Mouse (Mus musculus) liver, postnatal 0 days (tissue): ENCODE measurements around the gene Gm20388. TPM values are rescaled to one million over a fixed set of nuclear protein-coding genes. Genes with fewer than 3 reads are reported as not detected.

ENCODE experiments used
- ATAC-seq: fragments of 200-750 bp; cut with Nextera tagmentation; 2 replicates; pipeline ENCODE4 v1.8.0; 2017; ENCODE audit warnings: mild to moderate bottlenecking, moderate library complexity
- DNase-seq: peaks from one replicate; pipeline ENCODE4 v3.0.0-alpha.2; 2016
- H3K27ac ChIP-seq: fragments of 300-500 bp; sonication (generic); 2 replicates; pipeline ENCODE4 v1.5.1; 2014; ENCODE audit warnings: antibody characterized with exemption, moderate library complexity, mild to moderate bottlenecking, low read depth
- H3K27me3 ChIP-seq: fragments of 300-500 bp; sonication (generic); 2 replicates; pipeline ENCODE4 v1.6.1; 2014; ENCODE audit warnings: low read length, control low read depth, mixed read lengths; ENCODE audit not compliant: insufficient read depth
- H3K36me3 ChIP-seq: fragments of 300-500 bp; sonication (generic); replicated peaks from 2 replicates; pipeline ENCODE4 v1.6.1; 2014; ENCODE audit warnings: mild to moderate bottlenecking, control low read depth, low read length, moderate library complexity, mixed read lengths; ENCODE audit not compliant: insufficient read depth
- H3K4me1 ChIP-seq: fragments of 300-500 bp; sonication (generic); 2 replicates; pipeline ENCODE4 v1.6.1; 2014; ENCODE audit warnings: antibody characterized with exemption, mild to moderate bottlenecking, control low read depth; ENCODE audit not compliant: insufficient read depth
- H3K4me2 ChIP-seq: fragments of 300-500 bp; sonication (generic); 2 replicates; pipeline ENCODE4 v1.6.1; 2014; ENCODE audit warnings: low read depth, mild to moderate bottlenecking, low read length, moderate library complexity, mixed read lengths
- H3K4me3 ChIP-seq: fragments of 300-500 bp; sonication (generic); 2 replicates; pipeline ENCODE4 v1.5.1; 2014; ENCODE audit warnings: low read depth, low read length
- H3K9ac ChIP-seq: fragments of 300-500 bp; sonication (generic); replicated peaks from 2 replicates; pipeline ENCODE4 v1.6.1; 2014; ENCODE audit warnings: mild to moderate bottlenecking, moderate library complexity
- H3K9me3 ChIP-seq: fragments of 300-500 bp; sonication (generic); 2 replicates; pipeline ENCODE4 v1.6.1; 2016; ENCODE audit warnings: mild to moderate bottlenecking, control low read depth, low read length, mixed read lengths
- CTCF ChIP-seq: sonication (generic); IDR thresholded peaks from 2 replicates; pipeline ENCODE4 v1.5.1; 2016; ENCODE audit warnings: antibody characterized with exemption, low read depth
- EP300 ChIP-seq: IDR thresholded peaks from 2 replicates; pipeline ENCODE4 v1.6.1; 2016; ENCODE audit warnings: antibody characterized with exemption, low read depth, mild to moderate bottlenecking
- WGBS: fragments of 180-500 bp; shearing (Covaris S2); extraction: QIAGEN DNeasy Blood & Tissue Kit; methylation state at CpG from one replicate; pipeline ENCODE4 v1.1.7; 2014; ENCODE audit not compliant: insufficient replicate concordance; 5-methylcytosine and 5-hydroxymethylcytosine counted together
- polyA plus RNA-seq: library from polyadenylated mRNA; unstranded; fragments of >200 nt; fragmentation: Nextera tagmentation; extraction: Ambion mirVana; gene quantifications from 2 replicates; pipeline ENCODE4 v1.2.1, GENCODE M21; 2015

Gene Gm20388
- polyA plus RNA-seq, 1 experiment from 2014 or later: not detected

DNA sequence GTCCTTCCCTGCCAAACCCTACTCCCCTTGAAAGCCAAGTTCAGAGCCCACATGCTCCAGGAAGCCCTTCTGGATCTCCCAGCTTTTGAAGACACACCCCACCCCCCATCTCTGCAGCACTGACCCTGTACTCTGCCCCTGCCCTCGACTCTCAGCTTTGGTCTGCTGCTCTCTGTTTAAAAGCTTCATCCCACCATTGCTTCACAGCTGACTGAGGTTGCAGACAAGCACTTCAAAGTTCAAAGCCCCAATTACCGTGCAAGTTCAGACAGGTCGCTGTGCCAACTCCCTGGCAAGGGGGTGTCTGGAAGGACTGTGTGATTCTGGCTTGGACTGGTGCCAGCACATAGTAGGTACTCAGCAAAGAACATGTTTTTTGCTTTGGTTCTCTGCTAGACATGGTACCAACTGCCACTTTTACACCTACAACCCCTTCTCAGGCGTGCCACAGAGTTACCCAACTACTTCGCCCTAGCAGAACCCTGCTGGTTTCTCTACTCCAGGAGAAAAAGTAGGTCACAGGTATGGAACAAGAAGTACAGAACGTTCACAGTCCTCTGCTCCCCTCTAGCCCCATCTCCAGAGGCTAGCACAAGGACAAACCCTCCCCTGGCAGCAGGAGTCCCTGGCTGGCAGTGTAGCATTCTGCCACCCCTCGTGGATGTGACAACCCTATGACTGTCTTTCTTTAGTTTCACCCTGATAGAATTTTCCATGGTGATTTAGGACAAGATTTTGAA is 440.9 kb downstream of the Gm20388 start:
- Histone ChIP-seq H3K36me3 (no peaks in the 10 kb centered on the region), H3K4me1 (peaks cover 14% of the 10 kb centered on the region), H3K27ac (no peak overlapping the region), H3K4me2 (no peak overlapping the region), H3K4me3 (no peak overlapping the region), H3K9ac (no peak overlapping the region), H3K27me3 (no peaks in the 10 kb centered on the region), H3K9me3 (no peaks in the 10 kb centered on the region)
- ATAC-seq: peak; percentile 55; the same call in 1 of the 2 replicates
- DNase-seq: no peak
- 58% methylated on average over 7 of the region's 7 CpGs for WGBS
- TF ChIP-seq CTCF (no peak), EP300 (no peak)

DNA sequence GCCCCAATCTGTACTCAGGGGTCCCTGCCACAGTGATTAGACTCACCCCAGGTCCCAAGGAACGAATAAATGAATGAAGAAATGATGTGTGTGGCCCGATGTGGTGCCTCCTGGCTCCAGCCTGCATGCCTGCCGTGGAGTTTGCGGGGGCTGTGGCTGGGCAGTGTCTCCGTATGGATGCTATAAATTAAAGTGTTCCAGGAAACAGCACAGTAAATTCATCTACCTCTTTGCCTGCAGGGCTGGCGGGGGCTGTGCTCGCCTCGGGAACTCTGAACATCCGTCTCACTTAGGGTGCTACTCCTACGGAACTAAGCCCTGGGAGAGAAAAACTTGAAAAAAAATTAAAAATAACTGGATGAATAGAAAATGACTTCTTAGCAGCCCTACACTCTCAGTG is 441.5 kb downstream of the Gm20388 start:
- Histone ChIP-seq H3K9me3 (no peaks in the 10 kb centered on the region), H3K4me3 (no peak overlapping the region), H3K27ac (no peak overlapping the region), H3K4me1 (peaks cover 14% of the 10 kb centered on the region), H3K4me2 (no peak overlapping the region), H3K36me3 (no peaks in the 10 kb centered on the region), H3K27me3 (no peaks in the 10 kb centered on the region), H3K9ac (no peak overlapping the region)
- no peak for ATAC-seq
- TF ChIP-seq EP300: no peak
- no peak for TF ChIP-seq CTCF
- no peak for DNase-seq
- 64% methylated on average over 10 of the region's 10 CpGs for WGBS

DNA sequence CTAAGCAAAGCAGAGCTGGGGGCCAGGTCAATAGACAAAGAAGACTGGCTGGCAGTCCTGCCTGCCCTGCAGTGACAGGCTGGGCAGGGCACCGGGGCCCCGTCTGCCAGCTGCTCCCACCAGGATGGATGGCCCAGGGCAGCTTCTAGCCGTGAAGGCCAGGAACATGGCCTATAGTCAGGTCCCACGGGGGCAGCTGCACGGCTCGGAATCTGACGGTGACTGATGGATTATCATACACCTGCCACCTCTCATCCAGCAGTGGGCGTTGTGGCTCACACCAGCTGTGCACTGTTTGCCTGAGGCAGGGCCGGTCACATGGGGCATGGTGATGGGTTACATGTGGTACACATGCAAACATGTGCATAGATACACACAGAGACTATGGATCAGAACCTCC is 445.4 kb downstream of the Gm20388 start:
- DNase-seq (no peak), ATAC-seq (peak; percentile 4; the same call in 1 of the 2 replicates)
- Histone ChIP-seq H3K9me3 (no peaks in the 10 kb centered on the region), H3K9ac (0 out of 2 replicates have a peak overlapping the region, but pooled peaks have one; percentile 11), H3K4me1 (peaks cover 14% of the 10 kb centered on the region), H3K4me3 (no peak overlapping the region), H3K27ac (no peak overlapping the region), H3K4me2 (no peak overlapping the region), H3K36me3 (no peaks in the 10 kb centered on the region), H3K27me3 (no peaks in the 10 kb centered on the region)
- WGBS: 62% methylated on average over 9 of the region's 9 CpGs
- TF ChIP-seq EP300: no peak
- TF ChIP-seq CTCF: peak; percentile 27; the same call in 1 of the 2 replicates

DNA sequence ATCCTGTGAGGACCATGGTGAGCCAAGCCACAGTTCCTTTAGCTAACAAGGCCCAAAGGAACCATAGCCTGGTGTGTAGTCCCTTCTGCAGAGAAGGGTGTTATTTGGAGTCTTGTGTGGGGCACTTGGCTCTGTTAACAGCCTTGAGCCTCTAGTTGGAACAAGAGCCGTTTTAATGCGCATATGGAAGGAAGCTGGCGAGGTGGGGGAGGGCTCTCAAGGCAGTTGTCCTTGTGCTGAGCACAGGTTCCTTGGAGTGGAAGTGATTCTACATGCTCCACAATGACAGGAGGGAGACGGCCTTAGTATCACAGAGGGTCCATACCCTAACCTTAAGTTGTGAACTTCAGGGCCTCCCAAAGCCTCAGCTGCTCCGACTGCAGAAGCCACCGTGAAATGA is 446.9 kb downstream of the Gm20388 start:
- no peak overlapping the region for H3K4me3 ChIP-seq
- ATAC-seq (no peak), DNase-seq (no peak)
- no peaks in the 10 kb centered on the region for H3K36me3 ChIP-seq
- H3K4me2 ChIP-seq: no peak overlapping the region
- H3K4me1 ChIP-seq: peaks cover 5% of the 10 kb centered on the region
- no peak overlapping the region for H3K9ac ChIP-seq
- no peak overlapping the region for H3K27ac ChIP-seq
- H3K9me3 ChIP-seq: no peaks in the 10 kb centered on the region
- H3K27me3 ChIP-seq: no peaks in the 10 kb centered on the region
- TF ChIP-seq CTCF (no peak), EP300 (no peak)
- WGBS: 73% methylated on average over 6 of the region's 6 CpGs

DNA sequence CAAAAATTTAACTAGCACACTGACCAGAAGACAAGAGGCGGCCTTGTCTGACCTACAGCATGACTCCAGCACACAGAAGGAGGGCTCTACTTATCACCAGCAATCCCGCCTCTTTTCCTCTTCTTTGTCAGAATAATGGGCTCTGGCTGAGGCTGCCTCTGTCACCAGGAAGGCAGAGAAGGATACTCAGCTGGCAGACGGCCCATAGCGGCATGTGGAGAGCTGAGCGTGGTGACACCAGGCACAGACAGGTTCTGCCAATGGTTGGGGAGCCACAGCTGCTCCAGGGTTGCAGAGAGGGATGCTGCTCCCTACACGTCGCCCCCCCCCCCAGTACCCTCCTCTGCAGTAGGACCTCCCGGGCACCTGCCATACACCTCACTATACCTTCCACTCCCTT is 450.7 kb downstream of the Gm20388 start:
- 79% methylated on average over 8 of the region's 8 CpGs for WGBS
- Histone ChIP-seq H3K4me3 (no peak overlapping the region), H3K9ac (no peak overlapping the region), H3K4me1 (peaks cover 18% of the 10 kb centered on the region), H3K27me3 (no peaks in the 10 kb centered on the region), H3K27ac (no peak overlapping the region), H3K4me2 (no peak overlapping the region), H3K9me3 (no peaks in the 10 kb centered on the region), H3K36me3 (no peaks in the 10 kb centered on the region)
- ATAC-seq (no peak), DNase-seq (no peak)
- no peak for TF ChIP-seq CTCF
- no peak for TF ChIP-seq EP300

DNA sequence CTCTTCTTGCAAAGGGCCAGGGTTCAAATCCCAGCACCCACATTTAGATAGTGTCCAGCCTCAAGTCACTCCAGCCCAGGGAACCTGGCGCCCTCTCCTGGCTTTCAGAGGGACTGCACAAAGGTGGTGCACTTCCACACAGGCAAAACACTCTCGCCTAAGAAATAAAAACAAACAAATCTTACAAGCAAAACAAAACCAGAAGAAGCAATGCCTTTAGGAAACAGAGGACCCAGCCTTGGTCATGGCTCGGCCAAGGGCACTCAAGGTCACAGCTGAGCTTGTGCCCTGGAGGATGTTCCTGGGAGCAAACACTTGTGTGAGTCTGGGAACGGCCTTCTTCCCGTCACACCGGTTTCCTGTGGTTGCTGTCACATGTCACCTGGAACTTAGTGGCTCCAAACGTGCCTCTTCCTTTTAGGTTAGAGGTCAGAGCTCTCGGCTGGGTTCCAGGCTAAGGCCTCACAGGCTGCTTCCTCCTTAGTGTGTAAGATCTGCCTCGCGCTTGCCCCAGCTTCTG is 453.0 kb downstream of the Gm20388 start:
- Histone ChIP-seq H3K27me3 (no peaks in the 10 kb centered on the region), H3K9me3 (no peaks in the 10 kb centered on the region), H3K9ac (no peak overlapping the region; the same call in 1 of the 2 replicates), H3K36me3 (no peaks in the 10 kb centered on the region), H3K4me2 (no peak overlapping the region), H3K4me1 (peaks cover 28% of the 10 kb centered on the region), H3K4me3 (no peak overlapping the region), H3K27ac (peak overlapping the region; percentile 78)
- TF ChIP-seq CTCF: peak; percentile 85
- TF ChIP-seq EP300: peak; percentile 47; the same call in 1 of the 2 replicates
- peak; percentile 74 for DNase-seq
- peak; percentile 50 for ATAC-seq
- WGBS: 36% methylated on average over 10 of the region's 10 CpGs
